In genomic region chrX:134476290-134476689, GRCm38 (mm10) we compare ENCODE assay signal across 32 mouse cellular contexts. TPM values are rescaled to one million over a fixed set of nuclear protein-coding genes. Genes with fewer than 3 reads are reported as not detected.
DNase-seq lines count a peak whose midpoint lies in the region; ATAC-seq and TF ChIP-seq lines count a peak whose summit lies in the region.
"Had no signal": no experiment of that assay in that cellular context is flagged by ENCODE, and none has a peak within 500 bp of the region (broad histone marks: within the 10 kb centered on the region; RNA-seq: fewer than 3 reads in every experiment).

Gene Taf7l (minus strand): TSS chrX:134476490.

- 79% methylated on average over 25 of the region's 25 CpGs for WGBS in heart, embryonic 13.5 days
- WGBS in lung, embryonic 14.5 days = 87% methylated on average over 25 of the region's 25 CpGs
- 88% methylated on average over 25 of the region's 25 CpGs for WGBS in lung, adult 2 months
- WGBS in limb, embryonic 15.5 days = 86% methylated on average over 25 of the region's 25 CpGs

- H3K9ac ChIP-seq in heart, embryonic 13.5 days = no peak within 1 kb of the TSS
- H3K9ac ChIP-seq in lung, embryonic 14.5 days = no peak within 1 kb of the TSS
- H3K9ac ChIP-seq in limb, embryonic 15.5 days = no peak within 1 kb of the TSS
- H3K9ac ChIP-seq: embryonic facial prominence, embryonic 15.5 days; liver, postnatal 0 days; midbrain, embryonic 13.5 days had no signal

- no peak within 1 kb of the TSS for H3K4me3 ChIP-seq in heart, embryonic 13.5 days
- H3K4me3 ChIP-seq in lung, embryonic 14.5 days (ENCODE audit: low read depth, low read length) = no peak within 1 kb of the TSS
- no peak within 1 kb of the TSS for H3K4me3 ChIP-seq in lung, adult 2 months (replicated peaks; ENCODE audit: extremely low read depth, low read depth, low read length)
- no peak within 1 kb of the TSS for H3K4me3 ChIP-seq in limb, embryonic 15.5 days
- H3K4me3 ChIP-seq: embryonic facial prominence, embryonic 15.5 days; megakaryocyte, embryonic 14.5 days; midbrain, embryonic 13.5 days had no signal

- H3K27ac ChIP-seq in heart, embryonic 13.5 days (replicated peaks) = no peak within 1 kb of the TSS
- no peak within 1 kb of the TSS for H3K27ac ChIP-seq in lung, embryonic 14.5 days (ENCODE audit: low read depth)
- no peak within 1 kb of the TSS for H3K27ac ChIP-seq in limb, embryonic 15.5 days
- H3K27ac ChIP-seq: embryonic facial prominence, embryonic 15.5 days; hindbrain, postnatal 0 days; midbrain, embryonic 13.5 days had no signal

- ATAC-seq in heart, embryonic 13.5 days (ENCODE audit: extremely low read depth, insufficient number of reproducible peaks, low FRiP score, low TSS enrichment) = no peak
- no peak for ATAC-seq in lung, embryonic 14.5 days (ENCODE audit: insufficient read depth)
- ATAC-seq in limb, embryonic 15.5 days (ENCODE audit: insufficient number of reproducible peaks, low FRiP score, low TSS enrichment, low read depth) = no peak
- ATAC-seq: CD4-positive, CD25-positive, alpha-beta regulatory T cell, adult 4 months; forebrain, embryonic 14.5 days; hindbrain, postnatal 0 days; intestine, embryonic 16.5 days; liver, postnatal 0 days; midbrain, embryonic 13.5 days had no signal

- H3K36me3 ChIP-seq in heart, embryonic 13.5 days = no peaks in the 10 kb centered on the region
- H3K36me3 ChIP-seq in lung, embryonic 14.5 days (ENCODE audit: insufficient read depth) = no peaks in the 10 kb centered on the region
- H3K36me3 ChIP-seq in limb, embryonic 15.5 days = no peaks in the 10 kb centered on the region
- H3K36me3 ChIP-seq: embryonic facial prominence, embryonic 15.5 days; midbrain, embryonic 13.5 days had no signal

- no peaks in the 10 kb centered on the region for H3K4me1 ChIP-seq in heart, embryonic 13.5 days
- no peaks in the 10 kb centered on the region for H3K4me1 ChIP-seq in lung, embryonic 14.5 days (ENCODE audit: insufficient read depth)
- no peaks in the 10 kb centered on the region for H3K4me1 ChIP-seq in lung, adult 2 months (ENCODE audit: control insufficient read depth, insufficient read depth, low read length)
- H3K4me1 ChIP-seq in limb, embryonic 15.5 days = no peaks in the 10 kb centered on the region
- H3K4me1 ChIP-seq: embryonic facial prominence, embryonic 15.5 days; megakaryocyte, embryonic 14.5 days; midbrain, embryonic 13.5 days had no signal

- TF ChIP-seq POLR2A in lung, adult 2 months (IDR thresholded peaks at IDR 0.05; ENCODE audit: borderline replicate concordance, extremely low read depth, low read depth, low read length) = no peak

- DNase-seq in heart, adult 8-10 months (ENCODE audit: low spot score) = no peak
- DNase-seq in lung, embryonic 14.5 days = no peak
- DNase-seq in lung, adult 2 months = no peak
- peak; percentile 2 for DNase-seq in ES-CJ7 (ENCODE audit: low read depth, low spot score)
- DNase-seq in urinary bladder, adult 2 months (ENCODE audit: low spot score) = no peak
- DNase-seq in right cerebral cortex, postnatal 10 days (ENCODE audit: low spot score in 2 of 2) = no peak
- DNase-seq: adrenal gland, postnatal 14 days; embryo, embryonic 11 days; kidney, postnatal 36 days; liver, postnatal 0 days; lung, postnatal 14 days; right cerebral cortex, postnatal 4 days had no signal

- H3K4me2 ChIP-seq in heart, embryonic 13.5 days = peak within 1 kb of the TSS; percentile 36; the same call in 1 of the 2 replicates
- H3K4me2 ChIP-seq in lung, embryonic 14.5 days = peak within 1 kb of the TSS; percentile 23; the same call in 1 of the 2 replicates
- 0 out of 2 replicates have a peak within 1 kb of the TSS, but pooled peaks have one; percentile 12 for H3K4me2 ChIP-seq in limb, embryonic 15.5 days
- H3K4me2 ChIP-seq: midbrain, embryonic 13.5 days had no signal

- peaks cover 16% of the 10 kb centered on the region for H3K9me3 ChIP-seq in heart, embryonic 13.5 days
- peaks cover 10% of the 10 kb centered on the region; the same call in 1 of the 2 replicates for H3K9me3 ChIP-seq in lung, embryonic 14.5 days (ENCODE audit: low read depth, low read length)
- H3K9me3 ChIP-seq in limb, embryonic 15.5 days = 0 out of 2 replicates have a peak, but pooled peaks cover 8% of the 10 kb centered on the region

- 0 out of 2 replicates have a peak, but pooled peaks cover under 1% of the 10 kb centered on the region for H3K27me3 ChIP-seq in heart, embryonic 13.5 days (replicated peaks)
- no peaks in the 10 kb centered on the region for H3K27me3 ChIP-seq in lung, embryonic 14.5 days (ENCODE audit: insufficient read depth, low read length)
- no peaks in the 10 kb centered on the region for H3K27me3 ChIP-seq in limb, embryonic 15.5 days
- H3K27me3 ChIP-seq: embryonic facial prominence, embryonic 15.5 days; megakaryocyte, embryonic 14.5 days; midbrain, embryonic 13.5 days had no signal

- TF ChIP-seq CTCF in lung, embryonic 14.5 days (IDR thresholded peaks at IDR 0.05; ENCODE audit: low read depth) = no peak
- no peak for TF ChIP-seq CTCF in lung, adult 2 months (IDR thresholded peaks at IDR 0.05; ENCODE audit: insufficient read depth, low read length)

RNA-seq across cellular contexts. Expression of gene Taf7l, which starts in this region (rescaled TPM):
- polyA plus RNA-seq in heart, embryonic 13.5 days (2015; fragmentation: Nextera tagmentation; extraction: Ambion mirVana) = not detected in 2 replicates
- total RNA-seq in heart, adult 8-10 months (2022) = not detected
- not detected in 2 replicates for polyA plus RNA-seq in lung, embryonic 14.5 days (2014; fragmentation: Nextera tagmentation; extraction: Ambion mirVana)
- not detected in 2 replicates for polyA plus RNA-seq in lung, adult 2 months (2012; rRNA removed)
- polyA plus RNA-seq in limb, embryonic 15.5 days (2015; fragmentation: Nextera tagmentation; extraction: Ambion mirVana) = 0.20 and 0.27 TPM in 2 replicates
- not detected in 2 replicates for polyA plus RNA-seq in urinary bladder, adult 2 months (2012; rRNA removed)
- total RNA-seq: adrenal gland, postnatal 14 days; gastrocnemius, adult 8-10 months; hematopoietic stem cell, adult 5-6 weeks; hindbrain, postnatal 0 days; left cerebral cortex, postnatal 14 days; liver, adult 2 months; MEL; monocyte, adult 5-6 weeks had no signal
- polyA plus RNA-seq: CD4-positive, CD25-positive, alpha-beta regulatory T cell, adult 4 months; gonadal fat pad, adult 2 months; heart, embryonic 16.5 days; intestine, embryonic 16.5 days; kidney, embryonic 14.5 days; liver, adult 2 months; liver, postnatal 0 days; midbrain, embryonic 13.5 days; neural tube, embryonic 11.5 days; stomach, embryonic 14.5 days had no signal
